Mouse (Mus musculus) stomach, embryonic 15.5 days (tissue): ENCODE data around the gene Btd. TPM values are rescaled to one million over a fixed set of nuclear protein-coding genes. Genes with fewer than 3 reads are reported as not detected.

Source experiments
- ATAC-seq: fragments of 200-750 bp; cut with Nextera tagmentation; 2 replicates; pipeline ENCODE4 v1.8.0; 2017; ENCODE audit warnings: low read depth, moderate number of reproducible peaks, moderate TSS enrichment; ENCODE audit not compliant: insufficient read depth, low FRiP score
- H3K27ac ChIP-seq: fragments of 300-500 bp; sonication (generic); 2 replicates; pipeline ENCODE4 v1.5.1; 2015; ENCODE audit warnings: mild to moderate bottlenecking, inconsistent platforms
- H3K27me3 ChIP-seq: fragments of 300-500 bp; sonication (generic); replicated peaks from 2 replicates; pipeline ENCODE4 v1.6.1; 2015; ENCODE audit warnings: inconsistent platforms
- H3K36me3 ChIP-seq: fragments of 300-500 bp; sonication (generic); 2 replicates; pipeline ENCODE4 v1.6.1; 2015; ENCODE audit warnings: inconsistent platforms
- H3K4me1 ChIP-seq: fragments of 300-500 bp; sonication (generic); 2 replicates; pipeline ENCODE4 v1.6.1; 2015; ENCODE audit warnings: inconsistent platforms
- H3K4me2 ChIP-seq: fragments of 300-500 bp; sonication (generic); 2 replicates; pipeline ENCODE4 v1.6.1; 2015; ENCODE audit warnings: mild to moderate bottlenecking, inconsistent platforms
- H3K4me3 ChIP-seq: fragments of 300-500 bp; sonication (generic); replicated peaks from 2 replicates; pipeline ENCODE4 v1.5.1; 2015; ENCODE audit warnings: inconsistent platforms
- H3K9ac ChIP-seq: fragments of 300-500 bp; sonication (generic); 2 replicates; pipeline ENCODE4 v1.6.1; 2015; ENCODE audit warnings: inconsistent platforms
- H3K9me3 ChIP-seq: fragments of 300-500 bp; sonication (generic); 2 replicates; pipeline ENCODE4 v1.6.1; 2016; ENCODE audit warnings: inconsistent platforms
- WGBS: fragments of 180-500 bp; shearing (Covaris S2); methylation state at CpG from one replicate; pipeline ENCODE4 v1.1.7; 2015; 5-methylcytosine and 5-hydroxymethylcytosine counted together
- polyA plus RNA-seq: library from polyadenylated mRNA; unstranded; fragments of >200 nt; fragmentation: Nextera tagmentation; extraction: Ambion mirVana; gene quantifications from 2 replicates; pipeline ENCODE4 v1.2.1, GENCODE M21; 2015

Gene Btd
- polyA plus RNA-seq, 1 experiment from 2014 or later: 27.5 TPM

DNA sequence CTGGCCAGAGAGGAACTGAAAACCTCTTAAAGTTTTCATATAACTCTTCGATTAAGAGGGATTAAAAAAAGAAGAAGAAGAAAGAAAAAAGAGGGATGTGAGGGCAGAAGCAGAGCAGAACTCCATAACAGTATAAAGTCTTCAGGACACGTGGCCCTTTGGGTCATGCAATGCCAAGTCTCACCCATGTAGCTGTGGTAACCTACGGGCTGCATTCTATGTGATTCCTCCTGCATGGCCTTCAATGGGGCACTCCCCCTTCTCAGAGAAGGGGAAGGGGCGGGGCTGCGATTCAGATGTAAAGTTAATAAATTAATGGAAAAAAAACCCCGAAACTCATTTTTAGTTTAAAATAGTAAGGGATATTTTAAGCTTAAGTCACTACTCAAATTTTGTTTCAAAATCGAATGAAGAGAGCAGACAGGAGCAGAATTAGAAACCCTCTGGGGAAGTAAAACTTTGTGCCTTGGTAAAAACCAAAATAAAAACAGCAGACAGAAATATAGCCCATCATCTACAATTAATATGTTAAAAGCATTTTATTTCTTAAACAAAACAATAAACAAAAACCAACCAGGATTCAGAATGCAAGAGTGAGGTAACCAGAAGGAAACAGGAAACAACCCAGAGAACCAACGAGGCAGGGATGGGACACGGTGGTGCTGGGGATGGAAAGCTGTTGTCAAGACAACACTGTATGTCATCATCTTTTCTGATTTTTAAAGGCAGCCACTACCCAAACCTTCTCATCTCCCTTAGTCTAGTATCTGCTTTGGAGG is 55.6 kb downstream of the Btd start:
- Histone ChIP-seq H3K4me1 (no peaks in the 10 kb centered on the region), H3K36me3 (0 out of 2 replicates have a peak, but pooled peaks cover 7% of the 10 kb centered on the region), H3K9ac (no peak overlapping the region), H3K27ac (no peak overlapping the region), H3K9me3 (no peaks in the 10 kb centered on the region), H3K4me2 (no peak overlapping the region), H3K4me3 (no peak overlapping the region), H3K27me3 (no peaks in the 10 kb centered on the region)
- no peak for ATAC-seq
- 82% methylated on average over 9 of the region's 9 CpGs for WGBS

DNA sequence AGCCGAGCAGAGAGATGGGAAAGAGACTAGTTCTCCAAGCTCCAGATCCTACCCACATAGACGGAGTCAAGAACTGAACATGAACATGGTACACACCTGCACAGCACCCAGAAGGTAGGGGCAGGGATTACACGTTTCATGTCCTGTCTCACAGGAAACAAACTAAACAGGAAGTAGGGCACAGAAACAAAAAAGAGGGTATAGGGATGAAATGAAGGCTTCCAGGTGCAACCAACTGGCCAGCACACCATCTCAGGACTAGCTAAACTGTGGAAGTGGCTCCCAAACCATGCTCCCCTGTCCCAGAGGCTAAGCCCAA is 56.1 kb downstream of the Btd start:
- Histone ChIP-seq H3K27ac (no peak overlapping the region), H3K4me1 (no peaks in the 10 kb centered on the region), H3K4me3 (no peak overlapping the region), H3K36me3 (0 out of 2 replicates have a peak, but pooled peaks cover 7% of the 10 kb centered on the region), H3K9ac (no peak overlapping the region), H3K27me3 (no peaks in the 10 kb centered on the region), H3K4me2 (no peak overlapping the region), H3K9me3 (no peaks in the 10 kb centered on the region)
- ATAC-seq: no peak
- 82% methylated on average over 3 of the region's 3 CpGs for WGBS

DNA sequence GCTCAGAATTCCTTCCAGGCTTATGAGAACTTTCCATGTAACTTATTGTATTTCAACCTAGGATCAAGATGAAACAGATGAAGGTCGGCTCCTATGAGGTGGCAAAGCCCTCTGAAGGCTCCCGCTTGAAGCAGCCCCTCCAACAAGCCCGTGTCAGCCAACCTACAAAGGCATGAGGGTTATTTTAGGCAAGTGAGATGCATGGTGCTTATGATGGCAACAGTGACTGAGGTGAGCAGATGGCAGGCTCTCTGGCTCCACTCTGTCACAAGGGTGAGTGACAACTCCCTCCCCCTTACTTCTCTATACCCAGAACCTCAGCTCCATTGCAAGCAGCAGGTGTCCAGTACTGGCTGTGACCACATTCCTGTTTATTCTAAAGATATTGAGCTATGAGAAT is 56.5 kb downstream of the Btd start:
- Histone ChIP-seq H3K9me3 (no peaks in the 10 kb centered on the region), H3K27ac (no peak overlapping the region)
- 92% methylated on average over 3 of the region's 3 CpGs for WGBS

DNA sequence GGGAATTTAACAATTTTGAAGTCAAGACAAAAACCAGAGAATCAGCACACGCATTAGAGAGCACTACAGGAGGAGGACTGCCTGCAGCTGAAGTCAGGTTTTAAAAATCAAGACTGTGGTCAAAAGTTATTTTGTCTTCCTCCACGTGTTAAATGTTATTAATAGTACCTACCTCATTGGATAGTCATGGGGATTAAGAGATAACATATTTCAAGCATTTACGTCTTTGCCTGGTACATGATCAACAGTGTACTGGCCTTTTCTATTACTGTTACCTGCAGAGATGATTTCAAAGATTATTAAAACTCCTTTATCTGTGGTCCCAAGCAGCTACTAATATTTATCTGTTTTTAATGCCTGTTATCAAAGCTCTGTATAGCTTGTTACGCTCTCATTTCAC is 56.9 kb downstream of the Btd start:
- no peak overlapping the region for H3K4me2 ChIP-seq
- H3K9ac ChIP-seq: no peak overlapping the region
- no peak for ATAC-seq
- no peaks in the 10 kb centered on the region for H3K27me3 ChIP-seq
- no peak overlapping the region for H3K4me3 ChIP-seq
- no peak overlapping the region for H3K27ac ChIP-seq
- H3K36me3 ChIP-seq: peaks cover 7% of the 10 kb centered on the region; the same call in 1 of the 2 replicates
- no peaks in the 10 kb centered on the region for H3K9me3 ChIP-seq
- H3K4me1 ChIP-seq: no peaks in the 10 kb centered on the region
- WGBS: 81% methylated on average over 4 of the region's 4 CpGs

More for the DNA sequence above, 56.5 kb downstream of the Btd start:
- no peak for ATAC-seq
- no peak overlapping the region for H3K9ac ChIP-seq
- H3K36me3 ChIP-seq: 0 out of 2 replicates have a peak, but pooled peaks cover 7% of the 10 kb centered on the region
- H3K27me3 ChIP-seq: no peaks in the 10 kb centered on the region
- no peak overlapping the region for H3K4me2 ChIP-seq
- no peaks in the 10 kb centered on the region for H3K4me1 ChIP-seq
- no peak overlapping the region for H3K4me3 ChIP-seq

DNA sequence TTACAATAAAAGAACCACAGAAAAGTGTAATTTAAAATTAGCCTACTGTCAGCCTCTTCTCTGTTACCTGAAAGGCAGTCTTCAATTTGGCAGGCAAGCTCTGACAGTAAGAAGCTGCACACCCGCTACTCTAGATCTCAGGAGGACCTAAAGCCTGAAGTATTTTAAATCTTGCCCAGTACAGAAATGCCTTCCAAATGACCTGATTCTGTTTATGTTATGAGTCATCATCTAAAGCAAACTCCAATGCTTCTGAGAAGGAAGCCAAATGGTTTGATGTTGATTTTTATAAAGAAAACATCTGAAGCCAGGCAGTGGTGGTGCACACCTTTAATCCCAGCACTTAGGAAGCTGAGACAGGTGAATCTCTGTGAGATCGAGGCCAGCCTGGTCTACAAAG is 59.5 kb downstream of the Btd start:
- WGBS: 65% methylated on average over 2 of the region's 2 CpGs

DNA sequence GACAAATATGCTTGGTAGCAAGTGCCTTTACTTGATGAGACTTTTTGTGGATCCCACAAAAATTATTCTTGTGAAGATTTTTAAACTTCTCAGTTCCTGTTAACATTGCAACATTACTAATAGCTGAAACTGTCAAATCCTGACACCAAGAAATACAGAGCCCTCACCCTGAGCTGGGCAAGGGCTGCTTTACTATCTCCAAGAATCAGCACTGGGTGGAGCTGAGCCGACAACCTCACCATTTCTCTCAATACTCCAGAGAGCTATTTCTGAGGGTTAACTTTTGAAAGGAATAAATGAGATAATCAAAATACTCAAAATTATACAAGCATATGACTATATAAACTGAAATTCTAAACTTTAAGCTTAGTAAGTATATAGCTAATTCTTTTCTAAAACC is 68.5 kb downstream of the Btd start:
- Histone ChIP-seq H3K27me3 (no peaks in the 10 kb centered on the region), H3K9me3 (no peaks in the 10 kb centered on the region), H3K4me1 (no peaks in the 10 kb centered on the region), H3K36me3 (peaks cover 5% of the 10 kb centered on the region; the same call in 1 of the 2 replicates), H3K9ac (no peak overlapping the region), H3K4me2 (no peak overlapping the region), H3K4me3 (no peak overlapping the region), H3K27ac (no peak overlapping the region)
- WGBS: 69% methylated on average over 1 of the region's 1 CpGs
- ATAC-seq: no peak

More for the DNA sequence above, 59.5 kb downstream of the Btd start:
- Histone ChIP-seq H3K9me3 (no peaks in the 10 kb centered on the region), H3K27me3 (no peaks in the 10 kb centered on the region), H3K4me3 (no peak overlapping the region), H3K27ac (no peak overlapping the region), H3K9ac (no peak overlapping the region), H3K4me1 (no peaks in the 10 kb centered on the region), H3K36me3 (peaks cover 7% of the 10 kb centered on the region; the same call in 1 of the 2 replicates), H3K4me2 (no peak overlapping the region)
- no peak for ATAC-seq

DNA sequence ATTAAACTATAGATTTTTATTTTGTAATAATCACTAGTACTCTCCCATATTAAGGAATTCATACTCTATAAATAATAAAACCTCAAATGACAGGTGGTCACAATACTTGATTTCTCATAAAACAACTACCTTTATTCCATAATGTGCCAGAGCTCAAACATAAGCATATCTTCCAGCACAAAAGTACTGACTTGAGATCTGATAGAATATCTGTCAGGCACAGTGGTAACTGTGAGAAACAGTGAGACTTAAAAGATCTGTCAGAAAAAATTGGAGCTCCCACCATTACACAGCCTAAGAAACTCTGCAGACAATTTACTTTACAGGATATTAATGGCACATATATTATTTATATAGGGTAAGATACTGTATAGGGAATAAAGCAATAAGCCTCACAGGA is 74.8 kb downstream of the Btd start:
- H3K27me3 ChIP-seq: no peaks in the 10 kb centered on the region
- H3K9me3 ChIP-seq: no peaks in the 10 kb centered on the region
- no peak overlapping the region for H3K4me2 ChIP-seq
- H3K4me3 ChIP-seq: no peak overlapping the region
- ATAC-seq: no peak
- H3K4me1 ChIP-seq: no peaks in the 10 kb centered on the region
- no peak overlapping the region for H3K9ac ChIP-seq
- H3K36me3 ChIP-seq: peaks cover 14% of the 10 kb centered on the region
- H3K27ac ChIP-seq: no peak overlapping the region

DNA sequence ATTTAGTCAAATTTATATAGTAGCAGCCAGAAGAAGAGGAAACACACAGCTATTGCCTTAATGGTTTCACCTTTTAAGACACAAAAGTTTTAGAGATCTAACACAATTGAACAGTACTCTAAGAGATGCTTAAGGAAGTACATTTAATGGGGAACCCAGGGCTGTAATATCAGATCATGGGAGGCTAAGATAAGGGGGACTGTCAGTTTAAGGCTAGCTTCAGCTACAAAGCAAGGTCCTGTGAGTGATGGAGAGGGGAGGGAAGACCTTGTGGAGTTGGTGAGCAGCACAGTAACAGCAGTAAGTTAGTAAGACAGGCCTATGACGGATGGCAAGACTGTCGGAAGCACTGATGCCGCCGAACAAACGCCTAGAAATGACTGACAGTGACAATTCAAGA is 76.5 kb downstream of the Btd start:
- no peak overlapping the region for H3K9ac ChIP-seq
- H3K36me3 ChIP-seq: peaks cover 15% of the 10 kb centered on the region; the same call in 1 of the 2 replicates
- no peaks in the 10 kb centered on the region for H3K9me3 ChIP-seq
- ATAC-seq: no peak
- 87% methylated on average over 5 of the region's 5 CpGs for WGBS
- no peak overlapping the region for H3K27ac ChIP-seq
- no peak overlapping the region for H3K4me2 ChIP-seq
- H3K4me3 ChIP-seq: no peak overlapping the region
- H3K27me3 ChIP-seq: no peaks in the 10 kb centered on the region
- H3K4me1 ChIP-seq: no peaks in the 10 kb centered on the region

Other genes with a start within 250 kb of the Btd start
- gene Sh3bp5, start 204.9 kb upstream of the Btd start, polyA plus RNA-seq: 19.8 and 22.0 TPM in 2 replicates
- gene Eaf1, start 146.6 kb upstream of the Btd start, polyA plus RNA-seq: 21.6 and 22.4 TPM in 2 replicates
- gene Mettl6, start 146.0 kb upstream of the Btd start, polyA plus RNA-seq: 56.6 and 56.7 TPM in 2 replicates
- 0.63 and 1.1 TPM in 2 replicates for gene Colq, start 49.7 kb upstream of the Btd start, polyA plus RNA-seq
- gene Gm49387, start 150 bp upstream of the Btd start, polyA plus RNA-seq: not detected in 2 replicates
- 13.0 and 13.8 TPM in 2 replicates for gene Hacl1, start 258 bp downstream of the Btd start, polyA plus RNA-seq
- 6.9 and 7.6 TPM in 2 replicates for gene Ankrd28, start 189.6 kb downstream of the Btd start, polyA plus RNA-seq